Comparison of ENCODE assay signal across 8 mouse cellular contexts in genomic region chr19:8252705-8253037, GRCm38 (mm10). TPM values are rescaled to one million over a fixed set of nuclear protein-coding genes. Genes with fewer than 3 reads are reported as not detected.
DNase-seq lines count a peak whose midpoint lies in the region; ATAC-seq lines count a peak whose summit lies in the region.

No protein-coding gene starts in this region.

- peak; percentile 19 for DNase-seq in ES-CJ7 (ENCODE audit: low read depth, low spot score)
- no peak for DNase-seq in urinary bladder, postnatal 4 days (ENCODE audit: low spot score in 2 of 2)
- DNase-seq in thymus, postnatal 10 days (ENCODE audit: low spot score in 2 of 2) = no peak
- no peak for DNase-seq in adrenal gland, postnatal 4 days (ENCODE audit: low spot score in 2 of 2)

- H3K4me3 ChIP-seq in erythroblast, embryonic 14.5 days (replicated peaks) = peak overlapping the region; percentile 60

- H3K27me3 ChIP-seq in erythroblast, embryonic 14.5 days (ENCODE audit: control insufficient read depth) = no peaks in the 10 kb centered on the region

- H3K9me3 ChIP-seq in erythroblast, embryonic 14.5 days (ENCODE audit: control insufficient read depth, low read length) = peaks cover 8% of the 10 kb centered on the region

- H3K4me1 ChIP-seq in erythroblast, embryonic 14.5 days (ENCODE audit: control insufficient read depth) = peaks cover 2% of the 10 kb centered on the region

- no peaks in the 10 kb centered on the region for H3K36me3 ChIP-seq in erythroblast, embryonic 14.5 days (ENCODE audit: control insufficient read depth)

- ATAC-seq in erythroblast, adult 5-6 weeks (replicated peaks; ENCODE audit: low FRiP score, poor library complexity, severe bottlenecking) = no peak
- peak; percentile 34 to 50; a peak in 3 of 4 replicates for ATAC-seq in hematopoietic stem cell, adult 5-6 weeks (replicated peaks in 1 of 2; ENCODE audit: insufficient read depth in 1 of 2, low FRiP score in 2 of 2, low TSS enrichment in 1 of 2, low read depth in 1 of 2, poor library complexity in 2 of 2, severe bottlenecking in 2 of 2)
- ATAC-seq in megakaryocyte, adult 5-6 weeks (ENCODE audit: poor library complexity, severe bottlenecking) = peak; percentile 28; the same call in 1 of the 2 replicates

RNA-seq across cellular contexts. Expression of gene Slc22a29, which starts 34.0 kb away (rescaled TPM):
- polyA plus RNA-seq in erythroblast, embryonic 14.5 days (2012) = not detected in 2 replicates
- total RNA-seq in erythroblast, adult 5-6 weeks (2015; ENCODE audit: low replicate concordance) = not detected in 2 replicates
- total RNA-seq in erythroblast, adult 5-6 weeks (2017; ENCODE audit: low replicate concordance) = not detected in 2 replicates
- not detected in 2 replicates for total RNA-seq in hematopoietic stem cell, adult 5-6 weeks (2017)
- not detected in 2 replicates for total RNA-seq in megakaryocyte, adult 5-6 weeks (2015)
- not detected in 2 replicates for total RNA-seq in megakaryocyte, adult 5-6 weeks (2017)
- 1 to 10 TPM in 1 of 2 experiments, not detected in 1; 2.0 TPM for total RNA-seq in adrenal gland, postnatal 4 days (2021)
